Mouse (Mus musculus): ENCODE measurements around the gene Carmil2.

DNA sequence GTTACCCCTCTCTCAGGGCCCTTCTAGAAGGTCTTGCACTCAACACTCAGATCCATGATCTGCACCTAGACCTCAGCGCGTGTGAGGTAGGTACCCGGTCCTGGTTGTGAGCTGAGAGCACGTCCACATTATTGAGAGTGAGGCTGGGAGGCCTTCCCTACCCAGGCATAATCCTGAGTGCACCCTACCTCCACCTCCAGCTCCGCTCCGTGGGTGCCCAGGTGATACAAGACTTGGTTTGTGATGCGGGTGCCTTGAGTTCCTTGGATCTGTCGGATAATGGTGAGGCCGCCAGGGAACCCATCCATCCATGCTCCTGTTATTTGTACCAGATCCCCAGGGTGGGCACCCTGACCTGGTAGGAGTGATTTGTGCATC, 3.9 kb downstream of the Carmil2 start:
- TF ChIP-seq CTCF (IDR thresholded peaks at IDR 0.05; ENCODE audit: low read depth) = no peak
- no peak for TF ChIP-seq EP300 (optimal IDR thresholded peaks at IDR 0.05)
